14 mouse cellular contexts compared by ENCODE assay signal in genomic region chr11:80505581-80505980, GRCm38 (mm10). TPM values are rescaled to one million over a fixed set of nuclear protein-coding genes. Genes with fewer than 3 reads are reported as not detected.
A peak's percentile ranks its signal among the peaks of the same experiment; 100 is the strongest.
DNase-seq lines count a peak whose midpoint lies in the region; ATAC-seq and TF ChIP-seq lines count a peak whose summit lies in the region.
"Had no signal": no experiment of that assay in that cellular context is flagged by ENCODE, and none has a peak within 500 bp of the region (broad histone marks: within the 10 kb centered on the region; RNA-seq: fewer than 3 reads in every experiment).

No protein-coding gene starts in this region.

- WGBS in neural tube, embryonic 13.5 days: 71% methylated on average over 3 of the region's 3 CpGs
- 99% methylated on average over 3 of the region's 3 CpGs for WGBS in forebrain, embryonic 14.5 days
- WGBS in hindbrain, postnatal 0 days: 78% methylated on average over 3 of the region's 3 CpGs

- H3K36me3 ChIP-seq in neural tube, embryonic 13.5 days: no peaks in the 10 kb centered on the region
- H3K36me3 ChIP-seq in forebrain, embryonic 14.5 days (ENCODE audit: control insufficient read depth, insufficient read depth, low read length): no peaks in the 10 kb centered on the region
- H3K36me3 ChIP-seq in hindbrain, postnatal 0 days (ENCODE audit: insufficient read depth, low read length): no peaks in the 10 kb centered on the region
- H3K36me3 ChIP-seq: embryonic facial prominence, embryonic 15.5 days; liver, embryonic 13.5 days had no signal

- no peak for DNase-seq in neural tube, embryonic 10.5 days (ENCODE audit: extremely low spot score, low spot score)
- no peak for DNase-seq in forebrain, embryonic 14.5 days (ENCODE audit: low spot score)
- no peak for DNase-seq in hindbrain, postnatal 0 days (ENCODE audit: low spot score)
- peak; percentile 54 to 84 for DNase-seq in right cerebral cortex, postnatal 10 days (ENCODE audit: low spot score in 2 of 2)
- no peak for DNase-seq in cerebellum, postnatal 14 days
- DNase-seq in ovary, postnatal 14 days (ENCODE audit: low spot score): no peak
- DNase-seq: adrenal gland, postnatal 36 days; cerebellum, adult 8-10 months; gastrocnemius, postnatal 36 days; kidney, adult 9 months; liver, embryonic 13.5 days; lung, postnatal 4 days had no signal

- ATAC-seq in neural tube, embryonic 13.5 days (ENCODE audit: low read depth): no peak
- ATAC-seq in forebrain, embryonic 14.5 days: no peak
- ATAC-seq in hindbrain, postnatal 0 days: no peak

- H3K9me3 ChIP-seq in neural tube, embryonic 13.5 days: no peaks in the 10 kb centered on the region
- no peaks in the 10 kb centered on the region for H3K9me3 ChIP-seq in forebrain, embryonic 14.5 days (replicated peaks; ENCODE audit: control insufficient read depth, low read length)
- no peaks in the 10 kb centered on the region for H3K9me3 ChIP-seq in hindbrain, postnatal 0 days (ENCODE audit: low read length)
- H3K9me3 ChIP-seq: embryonic facial prominence, embryonic 15.5 days; liver, embryonic 13.5 days had no signal

- peaks cover 5% of the 10 kb centered on the region for H3K27me3 ChIP-seq in neural tube, embryonic 13.5 days
- H3K27me3 ChIP-seq in forebrain, embryonic 14.5 days (replicated peaks; ENCODE audit: control insufficient read depth, insufficient read depth, low read length): no peaks in the 10 kb centered on the region
- no peaks in the 10 kb centered on the region for H3K27me3 ChIP-seq in hindbrain, postnatal 0 days (ENCODE audit: insufficient read depth, low read length)
- H3K27me3 ChIP-seq: embryonic facial prominence, embryonic 15.5 days; liver, embryonic 13.5 days had no signal

- H3K4me2 ChIP-seq in neural tube, embryonic 13.5 days: no peak overlapping the region
- no peak overlapping the region for H3K4me2 ChIP-seq in forebrain, embryonic 14.5 days (ENCODE audit: low read length)
- H3K4me2 ChIP-seq in hindbrain, postnatal 0 days (ENCODE audit: low read depth, low read length): no peak overlapping the region
- H3K4me2 ChIP-seq: embryonic facial prominence, embryonic 15.5 days; liver, embryonic 13.5 days had no signal

- H3K4me1 ChIP-seq in neural tube, embryonic 13.5 days (replicated peaks): peaks cover 44% of the 10 kb centered on the region
- H3K4me1 ChIP-seq in forebrain, embryonic 14.5 days (ENCODE audit: control insufficient read depth, insufficient read depth, low read length): peaks cover 39% of the 10 kb centered on the region
- H3K4me1 ChIP-seq in hindbrain, postnatal 0 days (ENCODE audit: insufficient read depth, low read length): peaks cover 27% of the 10 kb centered on the region

- H3K9ac ChIP-seq in neural tube, embryonic 13.5 days: no peak overlapping the region
- H3K9ac ChIP-seq in forebrain, embryonic 14.5 days (ENCODE audit: low read length): no peak overlapping the region
- H3K9ac ChIP-seq in hindbrain, postnatal 0 days (replicated peaks; ENCODE audit: low read length): no peak overlapping the region
- H3K9ac ChIP-seq: liver, embryonic 13.5 days had no signal

- H3K27ac ChIP-seq in neural tube, embryonic 13.5 days (replicated peaks): peak overlapping the region; percentile 100
- H3K27ac ChIP-seq in forebrain, embryonic 14.5 days (ENCODE audit: low read depth, low read length): peak overlapping the region; percentile 99
- H3K27ac ChIP-seq in hindbrain, postnatal 0 days: peak overlapping the region; percentile 96; the same call in 1 of the 2 replicates
- H3K27ac ChIP-seq: embryonic facial prominence, embryonic 15.5 days; liver, embryonic 13.5 days had no signal

- H3K4me3 ChIP-seq in neural tube, embryonic 13.5 days: no peak overlapping the region
- no peak overlapping the region for H3K4me3 ChIP-seq in forebrain, embryonic 14.5 days (ENCODE audit: low read depth, low read length)
- H3K4me3 ChIP-seq in hindbrain, postnatal 0 days (ENCODE audit: low read length): no peak overlapping the region
- H3K4me3 ChIP-seq: embryonic facial prominence, embryonic 15.5 days; liver, embryonic 13.5 days had no signal

- TF ChIP-seq CTCF in hindbrain, postnatal 0 days (IDR thresholded peaks at IDR 0.05; ENCODE audit: low read depth): no peak

RNA-seq across cellular contexts. Expression of gene Cdk5r1, which starts 28.8 kb away (rescaled TPM):
- polyA plus RNA-seq in neural tube, embryonic 13.5 days (2015; fragmentation: Nextera tagmentation; extraction: Ambion mirVana): 87.8 and 95.6 TPM in 2 replicates
- polyA plus RNA-seq in forebrain, embryonic 14.5 days (2014; fragmentation: Nextera tagmentation; extraction: Ambion mirVana): 85.8 and 91.8 TPM in 2 replicates
- 355 and 367 TPM in 2 replicates for total RNA-seq in hindbrain, postnatal 0 days (2014; rRNA removed)
- polyA plus RNA-seq in hindbrain, postnatal 0 days (2015; fragmentation: Nextera tagmentation; extraction: Ambion mirVana): 65.1 and 69.3 TPM in 2 replicates

Comparison
In these comparisons a context has a peak if more than half of its experiments do, and no peak if none do; other contexts are left out.
1. DNase-seq: peak in right cerebral cortex, postnatal 10 days (2 of 2); none in neural tube, embryonic 10.5 days (single experiment), forebrain, embryonic 14.5 days (single experiment), hindbrain, postnatal 0 days (single experiment), cerebellum, postnatal 14 days (0 of 2) and ovary, postnatal 14 days (single experiment).
2. Peak in every context shown above with its lines, with median percentiles within 50 percentile points of each other: H3K27ac ChIP-seq.